8 mouse cellular contexts compared by ENCODE assay signal in the genomic region with DNA sequence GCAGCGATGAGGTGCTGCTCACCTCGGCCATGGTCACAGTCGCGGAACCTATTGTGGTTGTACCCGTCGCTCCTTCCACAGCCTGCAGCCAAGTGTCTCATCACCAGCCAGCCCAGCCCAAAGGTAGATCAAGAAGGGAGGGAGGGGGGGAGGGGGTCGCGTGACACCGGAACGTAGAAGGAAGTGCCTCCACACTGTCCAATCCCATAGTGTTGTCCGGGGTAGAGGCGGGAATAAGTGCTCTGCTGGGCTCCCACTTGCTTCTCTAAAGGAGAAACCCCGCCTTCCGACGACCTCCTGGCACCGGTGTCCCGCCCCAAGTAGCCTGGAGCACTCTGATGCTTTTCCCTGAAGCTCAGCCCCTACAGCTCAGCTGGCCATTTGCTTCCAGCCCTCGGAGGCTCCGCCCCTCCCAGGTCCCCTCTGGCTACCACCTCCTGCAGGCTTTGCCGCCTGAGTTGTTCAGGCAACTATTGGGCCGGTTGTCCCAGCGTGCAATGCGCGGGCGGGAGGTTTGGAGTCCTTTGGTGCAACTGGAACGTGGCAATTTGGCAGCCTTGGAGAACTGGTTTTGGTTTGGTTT. TPM values are rescaled to one million over a fixed set of nuclear protein-coding genes. Genes with fewer than 3 reads are reported as not detected.
DNase-seq lines count a peak whose midpoint lies in the region; ATAC-seq and TF ChIP-seq lines count a peak whose summit lies in the region.

TSS of gene Mospd2 (minus strand) at position 183 of the 583 bp plus-strand sequence.
TSS of gene Fancb (plus strand) at position 400 of the 583 bp plus-strand sequence.

- H3K4me3 ChIP-seq in C2C12 (ENCODE audit: insufficient read depth, poor library complexity, severe bottlenecking): peak within 1 kb of the TSS; percentile 42
- H3K4me3 ChIP-seq in erythroblast, embryonic 14.5 days (replicated peaks): peak within 1 kb of the TSS; percentile 76
- peak within 1 kb of the TSS; percentile 72 for H3K4me3 ChIP-seq in heart, embryonic 12.5 days
- peak within 1 kb of the TSS; percentile 56 for H3K4me3 ChIP-seq in kidney, postnatal 0 days (replicated peaks; ENCODE audit: low read depth, low read length)
- peak within 1 kb of the TSS; percentile 58 for H3K4me3 ChIP-seq in liver, embryonic 11.5 days (ENCODE audit: low read depth, low read length)
- H3K4me3 ChIP-seq in stomach, embryonic 14.5 days (ENCODE audit: low read depth, low read length): peak within 1 kb of the TSS; percentile 35

- H3K9me3 ChIP-seq in erythroblast, embryonic 14.5 days (ENCODE audit: control insufficient read depth, low read length): no peaks in the 10 kb centered on the region
- no peaks in the 10 kb centered on the region for H3K9me3 ChIP-seq in heart, embryonic 12.5 days (replicated peaks)
- no peaks in the 10 kb centered on the region for H3K9me3 ChIP-seq in kidney, postnatal 0 days (replicated peaks; ENCODE audit: low read length)
- no peaks in the 10 kb centered on the region for H3K9me3 ChIP-seq in liver, embryonic 11.5 days (ENCODE audit: control insufficient read depth, low read length)
- no peaks in the 10 kb centered on the region for H3K9me3 ChIP-seq in stomach, embryonic 14.5 days (ENCODE audit: control insufficient read depth, low read depth, low read length)

- peak; percentile 100 for ATAC-seq in heart, embryonic 12.5 days (ENCODE audit: insufficient number of reproducible peaks, low FRiP score)
- peak; percentile 100 for ATAC-seq in kidney, postnatal 0 days (replicated peaks; ENCODE audit: low FRiP score, low read depth)
- peak; percentile 100 for ATAC-seq in liver, embryonic 11.5 days (replicated peaks; ENCODE audit: low FRiP score)
- peak; percentile 99 for ATAC-seq in stomach, embryonic 14.5 days (ENCODE audit: insufficient number of reproducible peaks, insufficient read depth, low FRiP score, low read depth)

- H3K9ac ChIP-seq in heart, embryonic 12.5 days: peak within 1 kb of the TSS; percentile 74
- peak within 1 kb of the TSS; percentile 51; the same call in 1 of the 2 replicates for H3K9ac ChIP-seq in kidney, postnatal 0 days (ENCODE audit: low read depth, low read length)
- peak within 1 kb of the TSS; percentile 71 for H3K9ac ChIP-seq in liver, embryonic 11.5 days (ENCODE audit: low read depth, low read length)
- peak within 1 kb of the TSS; percentile 31; the same call in 1 of the 2 replicates for H3K9ac ChIP-seq in stomach, embryonic 14.5 days (replicated peaks; ENCODE audit: low read depth, low read length)

- H3K36me3 ChIP-seq in C2C12 (ENCODE audit: control insufficient read depth, insufficient read depth): peaks cover 3% of the 10 kb centered on the region
- H3K36me3 ChIP-seq in erythroblast, embryonic 14.5 days (ENCODE audit: control insufficient read depth): peaks cover 3% of the 10 kb centered on the region
- no peaks in the 10 kb centered on the region for H3K36me3 ChIP-seq in heart, embryonic 12.5 days
- H3K36me3 ChIP-seq in kidney, postnatal 0 days (ENCODE audit: insufficient read depth, low read length): no peaks in the 10 kb centered on the region
- H3K36me3 ChIP-seq in liver, embryonic 11.5 days (ENCODE audit: control insufficient read depth, insufficient read depth, low read length): no peaks in the 10 kb centered on the region
- no peaks in the 10 kb centered on the region for H3K36me3 ChIP-seq in stomach, embryonic 14.5 days (ENCODE audit: control insufficient read depth, insufficient read depth, low read length)

- TF ChIP-seq POLR2A in brain, embryonic 14.5 days (IDR thresholded peaks at IDR 0.05; ENCODE audit: borderline replicate concordance, extremely low read depth, insufficient read depth, insufficient read length, poor library complexity, severe bottlenecking): no peak

- peaks cover 13% of the 10 kb centered on the region for H3K4me1 ChIP-seq in erythroblast, embryonic 14.5 days (ENCODE audit: control insufficient read depth)
- H3K4me1 ChIP-seq in heart, embryonic 12.5 days (replicated peaks): 0 out of 2 replicates have a peak, but pooled peaks cover 4% of the 10 kb centered on the region
- no peaks in the 10 kb centered on the region for H3K4me1 ChIP-seq in kidney, postnatal 0 days (replicated peaks; ENCODE audit: insufficient read depth, low read length)
- no peaks in the 10 kb centered on the region for H3K4me1 ChIP-seq in liver, embryonic 11.5 days (replicated peaks; ENCODE audit: control insufficient read depth, insufficient read depth, low read length)
- H3K4me1 ChIP-seq in stomach, embryonic 14.5 days (ENCODE audit: control insufficient read depth, insufficient read depth, low read length): no peaks in the 10 kb centered on the region

- no peaks in the 10 kb centered on the region for H3K27me3 ChIP-seq in C2C12 (ENCODE audit: control insufficient read depth, insufficient read depth, insufficient read length)
- no peaks in the 10 kb centered on the region for H3K27me3 ChIP-seq in erythroblast, embryonic 14.5 days (ENCODE audit: control insufficient read depth)
- H3K27me3 ChIP-seq in heart, embryonic 12.5 days (replicated peaks): no peaks in the 10 kb centered on the region
- no peaks in the 10 kb centered on the region for H3K27me3 ChIP-seq in kidney, postnatal 0 days (ENCODE audit: insufficient read depth, low read length)
- no peaks in the 10 kb centered on the region for H3K27me3 ChIP-seq in liver, embryonic 11.5 days (replicated peaks; ENCODE audit: control insufficient read depth, insufficient read depth, low read length)
- no peaks in the 10 kb centered on the region for H3K27me3 ChIP-seq in stomach, embryonic 14.5 days (ENCODE audit: control insufficient read depth, insufficient read depth, low read length)

- peak within 1 kb of the TSS; percentile 71 for H3K4me2 ChIP-seq in heart, embryonic 12.5 days
- peak within 1 kb of the TSS; percentile 54 for H3K4me2 ChIP-seq in kidney, postnatal 0 days (ENCODE audit: low read length)
- H3K4me2 ChIP-seq in liver, embryonic 11.5 days: peak within 1 kb of the TSS; percentile 67
- H3K4me2 ChIP-seq in stomach, embryonic 14.5 days (replicated peaks; ENCODE audit: low read depth, low read length): peak within 1 kb of the TSS; percentile 42

- WGBS in heart, embryonic 12.5 days: 9% methylated on average over 26 of the region's 26 CpGs
- WGBS in kidney, postnatal 0 days: 21% methylated on average over 26 of the region's 26 CpGs
- 12% methylated on average over 25 of the region's 26 CpGs for WGBS in liver, embryonic 11.5 days
- 20% methylated on average over 26 of the region's 26 CpGs for WGBS in stomach, embryonic 14.5 days

- H3ac ChIP-seq in C2C12 (ENCODE audit: control insufficient read depth, insufficient read length, low read depth): peak within 1 kb of the TSS; percentile 76

- peaks cover 36% of the 10 kb centered on the region for H3K79me2 ChIP-seq in C2C12 (ENCODE audit: control insufficient read depth, insufficient read depth)

- peak; percentile 96 for DNase-seq in brain, embryonic 14.5 days (ENCODE audit: low read depth)
- DNase-seq in kidney, postnatal 0 days (ENCODE audit: low spot score): peak; percentile 95
- peak; percentile 69 for DNase-seq in liver, embryonic 11.5 days (ENCODE audit: low spot score)
- DNase-seq in naive thymus-derived CD4-positive, alpha-beta T cell, adult 2 months (ENCODE audit: low read depth): peak; percentile 87

- TF ChIP-seq CTCF in C2C12 (IDR thresholded peaks at IDR 0.05; ENCODE audit: control insufficient read depth, insufficient read depth, insufficient read length): no peak
- no peak for TF ChIP-seq CTCF in brain, embryonic 14.5 days (IDR thresholded peaks at IDR 0.05; ENCODE audit: borderline replicate concordance, extremely low read depth, insufficient read depth, insufficient read length)
- peak; percentile 9; the same call in 1 of the 2 replicates for TF ChIP-seq CTCF in kidney, postnatal 0 days (IDR thresholded peaks at IDR 0.05; ENCODE audit: low read depth)

- no peak within 1 kb of the TSS for H3K27ac ChIP-seq in heart, embryonic 12.5 days (ENCODE audit: poor library complexity, severe bottlenecking)
- peak within 1 kb of the TSS; percentile 54; the same call in 1 of the 2 replicates for H3K27ac ChIP-seq in kidney, postnatal 0 days
- H3K27ac ChIP-seq in liver, embryonic 11.5 days (ENCODE audit: low read depth, low read length): peak within 1 kb of the TSS; percentile 32
- H3K27ac ChIP-seq in stomach, embryonic 14.5 days (ENCODE audit: low read length): peak within 1 kb of the TSS; percentile 44; the same call in 1 of the 2 replicates

- H3K79me3 ChIP-seq in C2C12 (ENCODE audit: low read depth): peaks cover 23% of the 10 kb centered on the region

TF ChIP-seq in C2C12, 6 proteins besides CTCF, POLR2A, EP300 and RAD21:
- TF ChIP-seq MYOD1 (IDR thresholded peaks at IDR 0.05; ENCODE audit: control insufficient read depth, insufficient read length, low read depth) (no peak), MAX (IDR thresholded peaks at IDR 0.05) (peak; percentile 55)

RNA-seq across cellular contexts. Expression of gene Mospd2, which starts in this region (rescaled TPM):
- polyA plus RNA-seq in C2C12 (2012; fragmentation: generic; extraction: Trizol): 3.7 TPM
- polyA plus RNA-seq in brain, embryonic 14.5 days (2012; rRNA removed): 16.1 and 17.4 TPM in 2 replicates
- polyA plus RNA-seq in erythroblast, embryonic 14.5 days (2012): 0.02 and 0.03 TPM in 2 replicates
- 10.9 and 12.7 TPM in 2 replicates for polyA plus RNA-seq in heart, embryonic 12.5 days (2016; fragmentation: Nextera tagmentation; extraction: Ambion mirVana)
- 26.6 and 27.9 TPM in 2 replicates for polyA plus RNA-seq in kidney, postnatal 0 days (2015; fragmentation: Nextera tagmentation; extraction: Ambion mirVana)
- polyA plus RNA-seq in liver, embryonic 11.5 days (2014; fragmentation: Nextera tagmentation; extraction: Ambion mirVana): 11.5 and 11.7 TPM in 2 replicates
- 31.6 and 33.8 TPM in 2 replicates for polyA plus RNA-seq in stomach, embryonic 14.5 days (2014; fragmentation: Nextera tagmentation; extraction: Ambion mirVana)

RNA-seq across cellular contexts. Expression of gene Fancb, which starts in this region (rescaled TPM):
- 3.6 TPM for polyA plus RNA-seq in C2C12 (2012; fragmentation: generic; extraction: Trizol)
- polyA plus RNA-seq in brain, embryonic 14.5 days (2012; rRNA removed): 2.4 and 2.9 TPM in 2 replicates
- 0.01 and 0.06 TPM in 2 replicates for polyA plus RNA-seq in erythroblast, embryonic 14.5 days (2012)
- polyA plus RNA-seq in heart, embryonic 12.5 days (2016; fragmentation: Nextera tagmentation; extraction: Ambion mirVana): 7.1 and 8.1 TPM in 2 replicates
- polyA plus RNA-seq in kidney, postnatal 0 days (2015; fragmentation: Nextera tagmentation; extraction: Ambion mirVana): 4.4 and 5.3 TPM in 2 replicates
- polyA plus RNA-seq in liver, embryonic 11.5 days (2014; fragmentation: Nextera tagmentation; extraction: Ambion mirVana): 12.1 and 13.9 TPM in 2 replicates
- 12.0 and 13.2 TPM in 2 replicates for polyA plus RNA-seq in stomach, embryonic 14.5 days (2014; fragmentation: Nextera tagmentation; extraction: Ambion mirVana)
